Mouse (Mus musculus) embryo, embryonic 9.5 days (tissue): ENCODE measurements around the gene Rgs16.

Source experiments
- DNase-seq: peaks from one replicate; pipeline ENCODE4 v3.0.0-alpha.2; 2017; ENCODE audit errors: extremely low spot score

The Rgs16 gene

GRCm38 (mm10) chr1:153740145-153740544 lies at the start of gene Rgs16:
Rgs16 (plus strand) TSS chr1:153740349.
- DNase-seq = peak; percentile 79

GRCm38 (mm10) chr1:153692526-153692925 lies 47.6 kb upstream of the Rgs16 start:
- DNase-seq = no peak

- no peak for DNase-seq
Observed at GRCm38 (mm10) chr1:153694372-153695120, 45.6 kb upstream of the Rgs16 start.

GRCm38 (mm10) chr1:153695398-153695797 lies 44.8 kb upstream of the Rgs16 start:
- no peak for DNase-seq

GRCm38 (mm10) chr1:153696093-153696492 lies 44.1 kb upstream of the Rgs16 start:
- DNase-seq = no peak

- DNase-seq = no peak
Observed at GRCm38 (mm10) chr1:153696541-153696940, 43.6 kb upstream of the Rgs16 start.

GRCm38 (mm10) chr1:153697581-153698251 lies 42.4 kb upstream of the Rgs16 start:
- no peak for DNase-seq

GRCm38 (mm10) chr1:153698311-153699084 lies 41.7 kb upstream of the Rgs16 start:
- no peak for DNase-seq

GRCm38 (mm10) chr1:153700448-153701063 lies 39.6 kb upstream of the Rgs16 start:
- no peak for DNase-seq

- DNase-seq = no peak
Observed at GRCm38 (mm10) chr1:153701461-153701860, 38.7 kb upstream of the Rgs16 start.

GRCm38 (mm10) chr1:153702166-153702852 lies 37.8 kb upstream of the Rgs16 start:
- DNase-seq = no peak

- no peak for DNase-seq
Observed at GRCm38 (mm10) chr1:153702853-153703410, 37.2 kb upstream of the Rgs16 start.

GRCm38 (mm10) chr1:153703445-153703991 lies 36.6 kb upstream of the Rgs16 start:
- peak; percentile 42 for DNase-seq

- no peak for DNase-seq
Observed at GRCm38 (mm10) chr1:153704174-153704573, 36.0 kb upstream of the Rgs16 start.

GRCm38 (mm10) chr1:153704996-153705395 lies 35.2 kb upstream of the Rgs16 start:
- DNase-seq = no peak

GRCm38 (mm10) chr1:153708626-153709025 lies 31.5 kb upstream of the Rgs16 start:
- no peak for DNase-seq

- no peak for DNase-seq
Observed at GRCm38 (mm10) chr1:153709451-153709850, 30.7 kb upstream of the Rgs16 start.

- DNase-seq = no peak
Observed at GRCm38 (mm10) chr1:153711544-153712262, 28.4 kb upstream of the Rgs16 start.

GRCm38 (mm10) chr1:153712633-153713032 lies 27.5 kb upstream of the Rgs16 start:
- no peak for DNase-seq

- DNase-seq = no peak
Observed at GRCm38 (mm10) chr1:153717990-153718389, 22.2 kb upstream of the Rgs16 start.
